Mouse (Mus musculus) granulocyte monocyte progenitor cell, adult 5-6 weeks (primary cell): Measurements from ENCODE around the gene Emid1. TPM values are rescaled to one million over a fixed set of nuclear protein-coding genes. Genes with fewer than 3 reads are reported as not detected.
"Not testable (repeated sequence)": the region's sequence is repeated elsewhere in the genome, so short reads cannot be mapped to it uniquely, and the experiment has no call there.

ENCODE experiments used
- ATAC-seq: replicated peaks from 2 replicates; pipeline ENCODE4 v1.8.0; 2016; ENCODE audit warnings: mild to moderate bottlenecking, moderate TSS enrichment, inconsistent platforms; ENCODE audit not compliant: poor library complexity, severe bottlenecking
- total RNA-seq, 2 experiments: library from RNA; stranded (forward) in 1 of 2; stranded (reverse) in 1 of 2; fragments of 200-712, 200-1000 nt in 1 of 2; fragments of >200 nt in 1 of 2; fragmentation: Nextera tagmentation in 1 of 2; gene quantifications; 2 replicates each; pipeline ENCODE4 v1.2.3; 2014 to 2017

The Emid1 gene
- total RNA-seq, 2 experiments from 2014 or later, result 7.9 to 11.4 TPM

DNA sequence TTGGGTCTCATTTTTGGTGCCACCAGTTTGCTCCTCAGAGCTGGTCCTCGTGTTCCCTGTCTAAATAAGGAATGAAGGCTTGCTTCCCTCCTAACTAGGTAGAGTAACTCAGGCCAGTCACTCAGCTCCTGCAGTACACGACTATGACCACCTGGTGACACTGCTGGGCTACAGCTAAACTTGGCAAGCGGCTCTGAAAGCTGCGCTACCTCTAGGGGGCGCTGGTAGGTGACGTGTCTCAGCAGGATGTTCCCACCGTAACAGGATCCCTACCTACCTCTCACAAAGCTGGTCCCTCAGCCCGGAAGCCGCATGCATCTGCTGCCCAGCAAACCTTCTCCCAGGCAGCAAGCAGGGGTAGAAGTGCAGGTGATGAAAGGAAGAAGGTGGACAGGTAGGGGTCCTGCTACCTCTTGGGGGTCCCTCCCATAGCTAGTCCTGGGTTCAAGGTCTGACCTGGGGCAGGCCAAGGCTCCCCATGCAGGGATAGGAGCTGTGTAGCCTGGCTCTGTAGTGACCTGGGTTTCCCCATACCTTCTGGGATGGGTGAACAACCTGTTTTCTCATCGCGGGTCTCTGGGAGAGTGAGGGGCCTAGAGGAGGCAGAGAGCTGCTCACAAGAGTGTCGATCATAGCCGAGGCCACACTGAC lies 37.0 kb downstream of the Emid1 start:
- peak; percentile 97 for ATAC-seq

DNA sequence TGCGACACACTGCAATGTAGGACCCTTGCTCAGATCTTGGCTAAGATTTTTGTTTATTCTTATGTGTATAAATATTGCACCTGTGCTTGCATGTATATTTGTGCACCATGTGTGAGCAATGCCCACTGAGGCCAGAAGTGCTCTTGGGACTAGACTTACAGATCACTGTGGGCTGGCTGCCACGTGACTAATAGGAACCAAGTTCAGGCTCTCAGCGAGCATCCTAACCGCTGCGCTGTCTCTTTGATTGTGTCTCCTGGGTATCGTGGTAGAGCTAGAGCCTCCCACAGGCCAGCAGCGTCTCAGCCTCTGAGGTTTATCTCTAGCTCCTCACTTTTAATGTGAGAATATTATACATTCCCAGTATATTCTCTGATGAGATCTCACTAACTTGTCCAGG lies 38.4 kb downstream of the Emid1 start:
- no peak for ATAC-seq

DNA sequence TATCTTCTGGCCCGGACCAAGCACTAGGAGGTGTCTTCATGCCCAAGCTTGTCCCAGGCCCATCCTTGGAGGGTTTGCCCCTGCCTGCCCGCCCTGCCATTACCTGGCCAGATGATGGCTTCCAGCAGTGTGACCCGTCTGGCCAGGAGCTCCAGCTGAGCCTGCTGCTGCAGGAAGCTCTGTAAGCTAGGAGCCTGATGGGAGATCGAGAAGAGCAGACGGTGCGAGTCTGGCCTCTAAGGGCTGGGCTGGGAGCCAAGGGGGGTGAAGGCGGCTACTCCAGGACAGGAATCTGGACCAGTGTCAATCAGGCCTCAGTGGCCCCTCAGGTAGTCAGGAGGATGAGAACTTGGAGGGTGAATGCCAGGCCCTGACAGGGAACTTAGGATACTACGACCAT lies 42.6 kb downstream of the Emid1 start:
- no peak for ATAC-seq

DNA sequence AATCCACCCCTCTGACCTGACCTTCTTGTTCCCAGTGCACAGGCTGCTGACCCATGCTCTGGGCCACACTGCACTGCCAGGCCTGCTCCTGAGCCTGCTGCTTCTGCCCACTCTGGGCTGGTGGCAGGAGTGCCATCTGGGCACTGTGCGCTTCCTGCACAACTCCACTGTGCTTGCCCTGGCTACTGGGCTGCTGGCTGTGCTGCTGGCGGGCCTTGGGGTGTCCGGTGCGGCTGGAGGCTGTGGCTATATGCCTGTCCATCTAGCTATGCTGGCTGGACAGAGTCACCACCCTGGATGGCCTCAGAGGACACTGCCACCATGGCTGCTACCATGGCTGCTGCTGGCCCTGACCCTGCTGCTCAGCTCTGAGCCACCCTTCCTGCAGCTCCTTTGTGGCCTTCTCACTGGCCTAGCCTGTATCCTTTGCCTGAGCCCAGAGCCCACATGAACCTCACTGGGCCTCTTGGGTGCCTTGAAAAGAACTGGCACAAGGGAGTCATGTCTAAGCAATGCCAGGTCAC lies 48.0 kb downstream of the Emid1 start:
- no peak for ATAC-seq

DNA sequence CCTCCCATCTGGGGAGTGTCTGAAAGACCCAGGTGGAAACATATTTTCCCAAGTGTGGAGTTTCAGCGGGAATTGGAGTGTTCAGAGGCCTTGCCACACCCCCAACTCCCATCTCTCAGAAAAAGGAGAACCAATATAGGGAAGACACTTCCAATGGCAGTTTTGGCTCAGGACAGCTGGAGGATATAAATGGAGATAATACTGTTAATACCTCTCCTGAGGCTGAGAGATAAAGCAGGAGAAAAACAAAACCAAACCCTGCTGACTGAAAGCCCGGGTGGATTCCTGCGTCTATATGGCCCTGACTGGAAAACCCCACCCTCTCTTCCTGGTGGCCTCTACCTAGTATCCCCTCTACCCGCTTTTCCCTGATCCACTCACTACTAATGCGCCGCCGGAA lies 49.7 kb downstream of the Emid1 start:
- no peak for ATAC-seq

DNA sequence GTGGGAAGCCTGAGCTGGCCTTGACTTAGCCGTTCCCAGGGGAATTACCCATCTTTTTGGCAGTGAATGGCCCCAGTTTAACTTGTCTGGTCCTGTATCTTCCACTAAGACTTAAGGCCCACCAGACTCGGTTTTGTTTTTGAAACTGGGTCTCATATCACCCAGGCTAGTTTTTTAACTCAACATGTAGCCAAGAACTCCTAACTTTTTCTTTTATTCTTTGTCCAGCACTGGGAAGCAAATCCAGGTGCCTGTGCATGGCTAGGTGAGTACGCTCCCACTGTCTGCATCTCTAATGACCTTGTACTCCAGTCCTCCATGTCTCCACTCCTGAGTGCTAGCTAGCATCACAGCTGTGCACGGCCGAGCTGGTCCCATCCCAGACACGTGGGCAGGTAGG lies 50.4 kb downstream of the Emid1 start:
- ATAC-seq, result no peak

DNA sequence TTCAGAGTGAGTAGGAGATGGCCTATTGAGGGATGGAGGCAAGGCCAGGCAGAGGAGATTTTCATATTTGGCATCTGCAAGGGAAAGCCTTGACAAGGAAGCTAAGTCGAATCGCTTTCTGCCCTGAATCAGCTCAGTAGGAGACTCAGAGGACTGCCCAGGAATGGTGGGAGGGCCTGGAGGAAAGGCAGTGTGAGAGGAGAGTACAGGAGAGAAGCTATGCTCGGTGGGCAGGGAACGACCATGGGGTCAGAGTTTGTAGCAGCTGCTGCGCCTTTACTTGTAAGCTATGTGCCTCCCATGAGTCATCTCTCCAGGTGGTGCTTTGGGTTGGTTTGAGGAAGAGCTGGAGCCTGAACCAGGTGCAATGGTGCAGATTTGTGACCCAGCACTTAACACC lies 51.3 kb downstream of the Emid1 start:
- no peak for ATAC-seq

DNA sequence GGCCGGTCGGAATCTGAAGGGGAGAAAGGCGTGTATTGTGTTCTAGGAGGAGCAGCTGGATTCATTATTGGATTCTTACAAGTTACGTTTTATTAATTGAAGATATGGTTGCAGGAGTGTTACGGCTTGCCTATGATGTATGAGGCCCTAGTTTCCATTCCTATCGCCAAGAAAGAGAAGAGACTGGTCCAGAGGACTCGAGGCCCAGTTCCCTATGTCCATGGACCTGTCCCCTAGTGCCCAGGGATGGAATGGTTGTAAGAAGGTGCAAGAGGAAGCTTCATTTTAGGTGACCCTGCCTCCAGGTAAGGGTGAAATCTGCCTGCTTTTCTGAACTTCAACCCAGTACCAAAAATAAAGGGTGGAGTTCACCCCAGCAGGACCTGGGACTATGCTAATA lies 51.8 kb downstream of the Emid1 start:
- no peak for ATAC-seq

DNA sequence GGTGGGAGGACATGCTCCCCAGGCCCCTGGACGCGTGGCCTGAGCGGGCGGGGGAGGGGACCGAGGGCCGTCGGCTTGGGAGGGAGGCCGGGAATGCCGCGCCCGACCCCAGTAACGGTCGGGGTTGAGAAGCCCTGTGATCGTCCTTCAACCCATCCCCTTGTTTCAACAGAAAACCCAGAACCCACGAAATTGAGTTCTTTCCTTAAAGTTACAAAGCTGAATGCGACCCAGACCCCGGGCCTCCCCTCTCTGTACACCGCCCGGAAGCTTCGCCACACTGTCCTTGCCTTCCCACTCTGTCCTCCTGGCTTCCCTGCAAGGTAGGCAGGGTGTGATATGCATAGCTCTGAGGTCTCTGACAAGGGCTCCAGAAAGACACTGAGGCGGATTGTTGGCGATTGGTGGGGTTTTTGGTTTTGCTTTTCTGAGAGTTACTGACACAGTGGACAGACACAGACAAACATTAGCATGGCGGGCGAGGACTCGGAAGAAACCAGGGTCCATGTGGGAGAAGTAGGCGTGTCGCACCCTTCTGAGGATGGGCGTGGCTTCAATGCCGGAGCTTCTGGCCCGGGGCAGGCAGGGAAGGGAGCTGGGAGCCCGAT lies 52.4 kb downstream of the Emid1 start:
- ATAC-seq, result peak; percentile 65

DNA sequence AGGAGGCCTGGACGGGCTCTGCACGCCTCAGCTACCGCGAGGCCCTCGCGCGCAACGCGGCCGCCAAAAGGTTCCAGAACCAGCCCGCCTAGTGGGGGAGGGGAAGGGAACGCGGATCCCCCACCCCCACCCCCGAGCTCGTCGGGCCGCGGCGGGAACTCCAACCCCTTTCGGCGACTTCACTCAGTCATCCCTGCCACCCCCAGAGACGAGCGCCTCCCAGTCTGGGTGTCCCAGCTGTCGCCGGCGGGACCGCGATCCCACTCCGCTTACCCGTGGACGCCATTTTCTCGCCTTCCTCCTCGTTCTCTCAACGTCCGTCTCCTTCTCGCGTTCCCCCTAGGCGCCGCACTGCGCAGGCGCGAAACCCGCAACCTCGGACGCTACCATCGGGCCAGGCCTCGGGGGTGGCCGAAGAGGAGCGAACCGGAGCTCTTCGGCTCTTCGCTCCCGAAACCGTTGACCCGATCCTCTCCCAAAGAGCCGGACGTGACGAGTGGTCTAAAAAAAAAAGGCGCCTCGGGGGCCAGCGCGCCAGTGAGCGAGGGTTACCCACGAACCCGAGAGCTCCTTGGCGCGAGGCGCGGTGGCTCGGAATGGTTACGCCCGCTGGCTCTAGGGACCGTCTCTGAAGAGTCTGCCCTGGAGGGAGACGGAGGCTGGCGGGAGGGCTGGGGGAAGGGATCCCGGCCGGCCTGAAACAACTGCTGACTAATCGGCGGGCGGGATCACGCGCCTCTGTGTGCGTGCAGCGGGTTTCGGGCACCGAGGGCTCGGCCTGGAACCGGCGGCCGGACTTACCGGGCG lies 53.1 kb downstream of the Emid1 start, which contains the start of the genes Rhbdd3 and Ewsr1:
Gene Rhbdd3 (plus strand): TSS at position 191 of the 807 bp plus-strand sequence.
Gene Ewsr1 (minus strand): TSS at position 531 of the 807 bp plus-strand sequence.
- peak; percentile 73 for ATAC-seq

DNA sequence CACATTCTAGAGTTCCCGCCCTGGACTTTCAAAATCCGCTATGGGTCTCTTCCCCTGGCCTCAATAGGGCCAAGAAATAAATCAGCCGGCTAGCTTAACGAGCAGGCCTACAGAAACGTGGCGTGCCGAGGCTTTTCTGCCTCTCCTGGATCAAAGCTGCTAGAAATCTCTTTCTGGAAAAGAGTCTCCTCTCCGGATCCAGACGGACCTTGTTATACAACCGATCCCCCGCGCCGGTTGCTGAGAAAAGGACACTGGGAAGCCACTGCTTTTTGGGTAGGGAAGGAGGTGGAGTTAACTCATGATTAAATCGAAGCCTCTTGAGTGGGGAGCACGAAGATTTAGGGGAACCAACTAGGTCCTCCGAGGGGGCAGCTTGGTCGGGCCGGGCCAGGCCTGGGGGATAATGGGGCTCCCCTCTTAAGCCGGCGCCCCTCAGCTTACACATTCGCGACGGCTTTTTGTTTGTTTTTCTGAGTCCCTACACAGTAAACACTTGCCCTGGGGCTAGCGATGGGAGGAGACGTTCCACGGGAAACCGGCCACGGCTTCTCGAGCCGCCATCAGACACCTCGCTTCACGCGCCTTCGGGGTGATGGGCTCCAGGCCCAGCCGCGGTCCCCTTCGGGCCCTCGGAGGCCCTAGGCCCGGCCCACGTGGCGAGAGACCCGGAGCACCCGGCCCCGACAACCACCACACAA lies 53.9 kb downstream of the Emid1 start:
- ATAC-seq, result no peak; the same call in 1 of the 2 replicates

DNA sequence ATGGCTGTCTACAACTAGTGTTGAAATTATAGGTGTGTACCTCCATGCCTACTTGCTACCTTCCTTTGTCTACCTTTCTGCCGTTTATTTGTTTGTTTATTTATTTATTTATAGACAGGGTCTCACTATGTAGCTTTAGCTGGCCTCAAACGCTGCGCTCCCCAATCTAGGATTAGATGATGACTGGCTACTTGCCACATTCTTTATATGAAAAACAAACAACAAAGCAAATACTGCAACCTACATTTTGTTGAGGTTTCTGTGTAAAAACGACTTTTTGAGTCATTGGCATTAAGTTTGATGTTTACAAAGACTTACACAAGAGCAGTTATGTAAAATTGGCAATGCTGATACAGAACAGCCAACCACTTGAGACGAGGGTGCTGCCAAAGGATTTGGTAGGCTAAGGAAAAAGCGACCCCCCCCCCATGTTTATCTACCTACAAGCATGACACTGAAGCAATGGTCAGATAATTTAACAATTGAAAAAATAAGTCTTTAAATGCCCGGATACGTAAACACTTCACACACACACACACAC lies 55.5 kb downstream of the Emid1 start:
- no peak for ATAC-seq

DNA sequence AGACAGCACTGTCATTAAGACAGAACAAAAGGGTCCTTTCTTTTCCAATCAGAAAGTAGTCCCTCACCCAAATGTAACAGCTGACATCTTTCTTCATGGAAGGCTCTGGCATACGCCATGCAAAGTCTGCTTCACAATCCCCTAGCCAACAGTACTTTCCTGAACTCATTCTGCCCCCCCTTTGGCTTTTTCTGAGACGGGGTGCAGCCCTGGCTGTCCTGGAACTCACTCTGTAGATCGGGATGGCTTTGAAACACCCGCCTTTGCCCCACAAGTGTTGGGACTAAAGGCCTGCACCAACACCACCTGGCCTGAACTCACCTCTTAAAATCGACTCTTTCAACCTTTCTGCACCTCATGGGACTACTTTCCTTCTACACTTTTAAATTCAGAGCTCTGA lies 56.2 kb downstream of the Emid1 start:
- ATAC-seq, result no peak

DNA sequence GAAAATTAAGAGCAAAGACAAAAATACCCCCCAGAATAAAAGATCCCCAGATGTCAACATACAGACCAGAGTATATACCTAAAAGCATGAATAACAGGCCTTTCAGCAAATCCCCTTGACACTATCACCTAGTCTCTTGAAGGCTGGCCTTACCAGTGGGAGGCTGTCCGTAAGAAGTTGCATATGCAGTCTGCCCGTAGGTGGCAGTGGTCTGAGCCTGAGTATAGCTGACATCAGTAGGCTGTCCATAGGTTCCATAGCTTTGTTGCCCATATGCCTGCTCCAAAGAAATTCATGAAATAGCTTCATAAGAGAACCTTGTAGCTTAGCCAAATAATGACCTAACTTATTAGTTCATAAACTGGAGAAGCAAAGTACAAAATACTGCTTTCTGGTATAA lies 60.4 kb downstream of the Emid1 start:
- peak; percentile 47; the same call in 1 of the 2 replicates for ATAC-seq

DNA sequence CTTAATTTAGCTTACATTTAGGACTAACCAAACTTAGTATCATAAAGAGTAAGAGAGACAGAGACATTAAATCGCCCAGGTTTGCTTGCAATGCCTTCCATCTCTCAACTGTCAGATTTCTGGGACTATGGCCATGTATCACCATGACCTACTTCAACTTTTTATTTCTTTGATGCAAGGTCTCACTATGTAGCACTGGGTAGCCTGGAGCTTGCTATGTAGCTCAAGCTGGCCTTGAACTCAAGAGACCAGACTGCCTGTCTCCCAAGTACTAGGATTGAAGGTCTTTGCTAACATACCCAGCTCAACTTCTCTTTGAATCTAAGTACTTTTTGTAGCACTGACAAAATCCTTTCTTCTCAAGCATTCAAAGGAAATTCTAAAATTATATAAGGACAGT lies 62.9 kb downstream of the Emid1 start:
- ATAC-seq, result no peak

DNA sequence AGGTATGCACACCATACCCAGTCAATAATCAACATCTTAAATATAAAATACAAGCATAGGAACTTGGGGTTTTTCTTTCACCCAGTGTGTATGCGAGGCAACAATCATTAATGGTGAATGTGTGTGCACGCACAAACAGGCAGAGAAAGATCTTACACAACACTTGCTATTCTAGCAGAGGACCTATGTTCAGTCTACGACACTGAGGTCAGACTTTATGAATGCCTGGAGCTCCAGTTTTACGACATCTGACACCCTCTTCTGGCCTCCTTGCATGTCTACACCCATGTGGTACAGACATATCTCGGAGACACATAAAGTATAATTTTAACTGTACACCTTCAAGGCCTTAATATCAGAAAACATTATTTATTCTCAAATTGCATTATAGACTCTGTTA lies 75.2 kb downstream of the Emid1 start:
- ATAC-seq, result not testable (repeated sequence)

DNA sequence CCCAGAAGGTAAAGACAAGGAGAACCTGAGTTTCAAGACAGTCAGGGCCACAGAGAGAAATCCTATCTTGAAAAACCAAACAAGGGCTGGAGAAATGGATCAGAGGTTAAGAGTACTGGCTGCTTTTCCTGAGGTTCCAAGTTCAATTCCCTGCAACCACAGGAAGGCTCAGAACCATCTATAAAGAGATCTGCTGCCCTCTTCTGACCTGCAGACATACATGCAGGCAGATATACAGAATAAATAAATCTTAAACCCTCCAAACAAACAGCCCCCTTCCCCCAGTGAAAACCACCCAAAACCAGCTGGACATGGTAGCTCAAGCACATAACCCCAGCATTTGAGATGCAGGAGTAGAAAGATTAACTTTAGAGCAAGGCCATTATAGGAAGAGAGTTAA lies 76.3 kb downstream of the Emid1 start:
- ATAC-seq, result no peak

DNA sequence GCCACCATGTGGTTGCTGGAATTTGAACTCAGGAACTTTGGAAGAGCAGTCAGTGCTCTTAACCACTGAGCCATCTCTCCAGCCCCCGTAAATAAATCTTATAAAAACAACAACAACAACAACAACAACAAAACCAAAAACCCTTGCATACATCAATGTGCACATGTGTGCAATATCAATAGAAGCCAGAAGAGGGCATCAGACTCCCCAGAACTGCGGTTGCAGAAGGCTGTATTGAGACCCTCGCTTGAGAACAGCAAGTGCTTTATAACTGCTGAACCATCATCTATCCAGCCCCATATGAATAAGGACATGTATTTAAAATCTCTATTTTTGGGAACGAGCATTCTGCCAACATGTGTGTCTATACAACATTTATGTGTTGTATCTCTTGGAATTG lies 77.2 kb downstream of the Emid1 start:
- ATAC-seq, result peak; percentile 33; the same call in 1 of the 2 replicates

DNA sequence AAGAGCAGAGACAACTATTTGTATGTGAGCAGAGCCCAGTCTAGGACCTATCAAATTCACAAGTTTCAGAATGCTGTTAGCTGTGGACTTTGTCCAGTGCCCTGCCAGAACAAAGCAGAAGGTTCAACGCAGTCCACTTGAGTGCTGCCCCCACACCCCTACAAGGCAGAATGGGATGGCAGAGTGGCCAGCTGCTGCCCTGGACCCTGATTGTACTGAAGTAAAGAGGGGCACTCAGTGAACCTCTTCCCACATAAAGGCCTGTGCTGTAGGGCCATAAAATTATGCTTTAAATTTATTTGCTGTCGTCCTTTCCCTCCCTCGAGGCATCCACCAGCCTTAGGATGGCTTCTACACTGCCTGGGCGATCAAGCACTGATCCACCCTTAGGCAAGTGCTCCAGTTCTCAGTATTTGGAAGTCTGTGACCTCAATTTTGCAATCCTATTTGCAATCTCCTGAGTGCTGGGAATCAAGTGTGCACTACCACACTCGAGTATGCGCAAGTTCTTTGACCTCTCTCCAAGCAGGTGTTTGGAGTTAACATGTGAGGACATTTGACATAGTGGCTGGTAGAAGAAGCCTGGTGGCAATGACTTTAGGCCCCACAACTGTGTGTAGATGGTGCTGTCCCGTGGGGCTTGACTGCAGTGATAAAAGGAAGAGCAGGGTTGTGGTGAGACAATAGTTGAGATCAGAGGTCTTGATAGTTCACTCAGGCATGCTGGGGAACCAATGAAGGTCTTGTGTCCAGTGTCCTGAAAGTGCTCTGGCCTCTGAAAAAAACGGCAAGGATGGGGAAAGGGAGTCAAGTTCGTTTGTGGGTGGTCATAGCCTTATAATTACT lies 83.7 kb downstream of the Emid1 start:
- ATAC-seq, result no peak
